Mouse (Mus musculus) limb, embryonic 14.5 days (tissue): Measurements from ENCODE around the gene Colgalt1. TPM values are rescaled to one million over a fixed set of nuclear protein-coding genes. Genes with fewer than 3 reads are reported as not detected.

Experiments
- ATAC-seq: fragments of 200-750 bp; cut with Nextera tagmentation; 2 replicates; pipeline ENCODE4 v1.8.0; 2017; ENCODE audit warnings: low read depth, moderate number of reproducible peaks, moderate TSS enrichment; ENCODE audit not compliant: low FRiP score
- DNase-seq: peaks from one replicate; pipeline ENCODE4 v3.0.0-alpha.2; 2015; ENCODE audit warnings: low spot score
- H3K27ac ChIP-seq: fragments of 300-500 bp; sonication (generic); replicated peaks from 2 replicates; pipeline ENCODE4 v1.5.1; 2014; ENCODE audit warnings: low read depth, mild to moderate bottlenecking, low read length, moderate library complexity, mixed read lengths
- H3K27me3 ChIP-seq: fragments of 300-500 bp; sonication (generic); 2 replicates; pipeline ENCODE4 v1.6.1; 2014; ENCODE audit warnings: low read length, mixed read lengths; ENCODE audit not compliant: control insufficient read depth, insufficient read depth
- H3K36me3 ChIP-seq: fragments of 300-500 bp; sonication (generic); 2 replicates; pipeline ENCODE4 v1.6.1; 2014; ENCODE audit warnings: mild to moderate bottlenecking, low read length, moderate library complexity, mixed read lengths; ENCODE audit not compliant: control insufficient read depth, insufficient read depth
- H3K4me1 ChIP-seq: fragments of 300-500 bp; sonication (generic); 2 replicates; pipeline ENCODE4 v1.6.1; 2014; ENCODE audit warnings: antibody characterized with exemption, low read length, mixed read lengths; ENCODE audit not compliant: control insufficient read depth, insufficient read depth
- H3K4me2 ChIP-seq: fragments of 300-500 bp; sonication (generic); replicated peaks from 2 replicates; pipeline ENCODE4 v1.6.1; 2014; ENCODE audit warnings: low read depth, mild to moderate bottlenecking, low read length, moderate library complexity; ENCODE audit not compliant: severe bottlenecking
- H3K4me3 ChIP-seq: fragments of 300-500 bp; sonication (generic); replicated peaks from 2 replicates; pipeline ENCODE4 v1.5.1; 2014; ENCODE audit warnings: low read length
- H3K9ac ChIP-seq: fragments of 300-500 bp; sonication (generic); 2 replicates; pipeline ENCODE4 v1.6.1; 2014; ENCODE audit warnings: mild to moderate bottlenecking, low read depth, low read length, moderate library complexity; ENCODE audit not compliant: severe bottlenecking
- H3K9me3 ChIP-seq: fragments of 300-500 bp; sonication (generic); 2 replicates; pipeline ENCODE4 v1.6.1; 2016; ENCODE audit warnings: low read length; ENCODE audit not compliant: control insufficient read depth
- POLR2A ChIP-seq: fragments of 200-500 bp; IDR thresholded peaks from 2 replicates; pipeline ENCODE4 v1.8.0; 2012; ENCODE audit warnings: inconsistent platforms, mild to moderate bottlenecking, moderate library complexity, borderline replicate concordance; ENCODE audit not compliant: insufficient read depth, insufficient read length; ENCODE audit errors: extremely low read depth
- WGBS: fragments of 180-500 bp; shearing (Covaris S2); extraction: QIAGEN DNeasy Blood & Tissue Kit; methylation state at CpG from one replicate; pipeline ENCODE4 v1.1.7; 2014; 5-methylcytosine and 5-hydroxymethylcytosine counted together
- polyA plus RNA-seq, 2 experiments: library from polyadenylated mRNA; depleted of rRNA in 1 of 2; stranded (reverse) in 1 of 2; unstranded in 1 of 2; fragments of >200 nt; fragmentation: Nextera tagmentation in 1 of 2; extraction: Ambion mirVana in 1 of 2; gene quantifications; 2 replicates each; pipeline versions ENCODE4 v1.2.1 to v1.2.3; 2012 to 2014

The Colgalt1 gene
- polyA plus RNA-seq, 2 experiments, result 116 to 240 TPM

GRCm38 (mm10) chr8:71579009-71579408, 31.8 kb upstream of the Colgalt1 start:
- no peak overlapping the region for H3K4me2 ChIP-seq
- H3K4me1 ChIP-seq, result no peaks in the 10 kb centered on the region
- WGBS, result 81% methylated on average over 1 of the region's 1 CpGs
- no peak overlapping the region for H3K4me3 ChIP-seq
- peaks cover 22% of the 10 kb centered on the region for H3K36me3 ChIP-seq
- no peak for DNase-seq
- no peak for TF ChIP-seq POLR2A
- no peaks in the 10 kb centered on the region for H3K9me3 ChIP-seq
- H3K27me3 ChIP-seq, result no peaks in the 10 kb centered on the region
- no peak overlapping the region for H3K9ac ChIP-seq
- no peak for ATAC-seq
- no peak overlapping the region for H3K27ac ChIP-seq

GRCm38 (mm10) chr8:71579476-71579875, 31.3 kb upstream of the Colgalt1 start:
- no peak for TF ChIP-seq POLR2A
- 87% methylated on average over 10 of the region's 14 CpGs for WGBS
- Histone ChIP-seq H3K4me2 (no peak overlapping the region), H3K9me3 (no peaks in the 10 kb centered on the region), H3K4me3 (no peak overlapping the region), H3K27ac (no peak overlapping the region), H3K36me3 (peaks cover 26% of the 10 kb centered on the region), H3K9ac (no peak overlapping the region), H3K4me1 (no peaks in the 10 kb centered on the region), H3K27me3 (no peaks in the 10 kb centered on the region)
- no peak for ATAC-seq
- DNase-seq, result no peak

- Histone ChIP-seq H3K9me3 (no peaks in the 10 kb centered on the region), H3K36me3 (peaks cover 34% of the 10 kb centered on the region), H3K27me3 (no peaks in the 10 kb centered on the region), H3K4me2 (no peak overlapping the region), H3K4me1 (no peaks in the 10 kb centered on the region), H3K27ac (no peak overlapping the region), H3K9ac (no peak overlapping the region), H3K4me3 (no peak overlapping the region)
- no peak for ATAC-seq
- no peak for DNase-seq
- WGBS, result 46% methylated on average over 9 of the region's 9 CpGs
- no peak for TF ChIP-seq POLR2A
These were observed 30.6 kb upstream of the Colgalt1 start for GRCm38 (mm10) chr8:71580201-71580600.

GRCm38 (mm10) chr8:71586891-71587290, 23.9 kb upstream of the Colgalt1 start:
- Histone ChIP-seq H3K36me3 (peaks cover 38% of the 10 kb centered on the region), H3K4me2 (no peak overlapping the region), H3K9ac (no peak overlapping the region), H3K4me3 (no peak overlapping the region), H3K27me3 (no peaks in the 10 kb centered on the region), H3K27ac (no peak overlapping the region), H3K9me3 (no peaks in the 10 kb centered on the region), H3K4me1 (peaks cover 4% of the 10 kb centered on the region; the same call in 1 of the 2 replicates)
- TF ChIP-seq POLR2A, result no peak
- WGBS, result 82% methylated on average over 2 of the region's 2 CpGs
- peak; percentile 22 for DNase-seq
- ATAC-seq, result no peak

- DNase-seq, result no peak
- 67% methylated on average over 3 of the region's 3 CpGs for WGBS
- Histone ChIP-seq H3K4me1 (peaks cover 9% of the 10 kb centered on the region), H3K4me2 (no peak overlapping the region), H3K27me3 (no peaks in the 10 kb centered on the region), H3K36me3 (peaks cover 33% of the 10 kb centered on the region), H3K9ac (no peak overlapping the region), H3K9me3 (no peaks in the 10 kb centered on the region), H3K4me3 (no peak overlapping the region), H3K27ac (no peak overlapping the region)
- no peak for ATAC-seq
- TF ChIP-seq POLR2A, result no peak
These were observed 22.0 kb upstream of the Colgalt1 start for GRCm38 (mm10) chr8:71588762-71589161.

GRCm38 (mm10) chr8:71591017-71591416, 19.8 kb upstream of the Colgalt1 start:
- Histone ChIP-seq H3K27ac (no peak overlapping the region), H3K27me3 (no peaks in the 10 kb centered on the region), H3K36me3 (peaks cover 11% of the 10 kb centered on the region), H3K4me1 (peaks cover 9% of the 10 kb centered on the region), H3K9ac (peak overlapping the region; percentile 84), H3K4me2 (peak overlapping the region; percentile 93), H3K4me3 (peak overlapping the region; percentile 69), H3K9me3 (no peaks in the 10 kb centered on the region)
- TF ChIP-seq POLR2A, result no peak
- DNase-seq (no peak), ATAC-seq (no peak)
- 25% methylated on average over 5 of the region's 5 CpGs for WGBS
